In genomic region chr8:96393024-96393423, GRCm38 (mm10) we compare ENCODE assay signal across 13 mouse cellular contexts.
DNase-seq lines count a peak whose midpoint lies in the region; ATAC-seq lines count a peak whose summit lies in the region.
"Had no signal": no experiment of that assay in that cellular context is flagged by ENCODE, and none has a peak within 500 bp of the region (broad histone marks: within the 10 kb centered on the region; RNA-seq: fewer than 3 reads in every experiment).

No protein-coding gene starts in this region.

- no peaks in the 10 kb centered on the region for H3K27me3 ChIP-seq in neural tube, embryonic 15.5 days (replicated peaks)
- no peaks in the 10 kb centered on the region for H3K27me3 ChIP-seq in intestine, embryonic 15.5 days (replicated peaks)
- H3K27me3 ChIP-seq: limb, embryonic 15.5 days; lung, embryonic 15.5 days; midbrain, embryonic 12.5 days had no signal

- DNase-seq in embryo, embryonic 11 days: peak; percentile 3
- DNase-seq in embryo, embryonic 10.5 days (ENCODE audit: low spot score): no peak
- DNase-seq in left cerebral cortex, postnatal 10 days (ENCODE audit: extremely low spot score in 1 of 2, low spot score in 2 of 2): peak; percentile 16 to 29
- DNase-seq in left cerebral cortex, adult 18-20 months (ENCODE audit: low spot score in 2 of 2): no peak
- peak; percentile 11 to 20 for DNase-seq in frontal cortex, adult 2 months (ENCODE audit: extremely low spot score in 1 of 2, low spot score in 1 of 2)
- DNase-seq in left cerebral cortex, postnatal 14 days (ENCODE audit: low spot score in 2 of 2): peak; percentile 16 to 58
- DNase-seq: heart, adult 11 months; thymus, postnatal 14 days had no signal

- no peak overlapping the region for H3K4me2 ChIP-seq in neural tube, embryonic 15.5 days
- no peak overlapping the region for H3K4me2 ChIP-seq in intestine, embryonic 15.5 days (replicated peaks)
- H3K4me2 ChIP-seq: limb, embryonic 15.5 days; lung, embryonic 15.5 days; midbrain, embryonic 12.5 days had no signal

- ATAC-seq in neural tube, embryonic 15.5 days (ENCODE audit: low FRiP score): no peak
- ATAC-seq in intestine, embryonic 15.5 days: no peak

- H3K4me1 ChIP-seq in neural tube, embryonic 15.5 days: no peaks in the 10 kb centered on the region
- H3K4me1 ChIP-seq in intestine, embryonic 15.5 days (replicated peaks): no peaks in the 10 kb centered on the region
- H3K4me1 ChIP-seq: limb, embryonic 15.5 days; lung, embryonic 15.5 days; midbrain, embryonic 12.5 days had no signal

- no peak overlapping the region for H3K9ac ChIP-seq in neural tube, embryonic 15.5 days (replicated peaks)
- H3K9ac ChIP-seq in intestine, embryonic 15.5 days: no peak overlapping the region
- H3K9ac ChIP-seq: limb, embryonic 15.5 days; lung, embryonic 15.5 days; midbrain, embryonic 12.5 days had no signal

- intact Hi-C loops in left cerebral cortex, postnatal 10 days (cut with DNase I): no loop called here
- intact Hi-C loops in left cerebral cortex, postnatal 14 days (cut with DNase I): no loop called here

- H3K27ac ChIP-seq in neural tube, embryonic 15.5 days (replicated peaks): no peak overlapping the region
- no peak overlapping the region for H3K27ac ChIP-seq in intestine, embryonic 15.5 days
- H3K27ac ChIP-seq: limb, embryonic 15.5 days; lung, embryonic 15.5 days; midbrain, embryonic 12.5 days had no signal

- no peaks in the 10 kb centered on the region for H3K9me3 ChIP-seq in neural tube, embryonic 15.5 days (replicated peaks)
- H3K9me3 ChIP-seq in intestine, embryonic 15.5 days: no peaks in the 10 kb centered on the region
- H3K9me3 ChIP-seq: limb, embryonic 15.5 days; lung, embryonic 15.5 days; midbrain, embryonic 12.5 days had no signal

- no peak overlapping the region for H3K4me3 ChIP-seq in neural tube, embryonic 15.5 days (replicated peaks)
- no peak overlapping the region for H3K4me3 ChIP-seq in intestine, embryonic 15.5 days (replicated peaks)
- H3K4me3 ChIP-seq: limb, embryonic 15.5 days; lung, embryonic 15.5 days; midbrain, embryonic 12.5 days had no signal

- no peaks in the 10 kb centered on the region for H3K36me3 ChIP-seq in neural tube, embryonic 15.5 days
- no peaks in the 10 kb centered on the region for H3K36me3 ChIP-seq in intestine, embryonic 15.5 days
- H3K36me3 ChIP-seq: limb, embryonic 15.5 days; lung, embryonic 15.5 days; midbrain, embryonic 12.5 days had no signal

- 56% methylated on average over 4 of the region's 4 CpGs for WGBS in neural tube, embryonic 15.5 days
- 54% methylated on average over 4 of the region's 4 CpGs for WGBS in intestine, embryonic 15.5 days

Comparison
In these comparisons a context has a peak if more than half of its experiments do, and no peak if none do; other contexts are left out.
1. DNase-seq: peak in embryo, embryonic 11 days (single experiment), left cerebral cortex, postnatal 10 days (2 of 2), frontal cortex, adult 2 months (2 of 2) and left cerebral cortex, postnatal 14 days (2 of 2); none in embryo, embryonic 10.5 days (single experiment) and left cerebral cortex, adult 18-20 months (0 of 2).